Mouse (Mus musculus) testis, adult 2 months (tissue): ENCODE measurements around the gene Plcd3.

Experiments used
- CTCF ChIP-seq: fragments of 200-500 bp; IDR thresholded peaks from 2 replicates; pipeline ENCODE4 v1.5.1; 2012; ENCODE audit warnings: low read depth, mild to moderate bottlenecking, inconsistent platforms, low read length, moderate library complexity; ENCODE audit not compliant: control insufficient read depth, insufficient read depth, insufficient replicate concordance
- POLR2A ChIP-seq: fragments of 200-500 bp; IDR thresholded peaks from 2 replicates; pipeline ENCODE4 v1.6.1; 2012; ENCODE audit warnings: low read depth, mild to moderate bottlenecking, inconsistent platforms, low read length, moderate library complexity; ENCODE audit not compliant: control insufficient read depth

DNA sequence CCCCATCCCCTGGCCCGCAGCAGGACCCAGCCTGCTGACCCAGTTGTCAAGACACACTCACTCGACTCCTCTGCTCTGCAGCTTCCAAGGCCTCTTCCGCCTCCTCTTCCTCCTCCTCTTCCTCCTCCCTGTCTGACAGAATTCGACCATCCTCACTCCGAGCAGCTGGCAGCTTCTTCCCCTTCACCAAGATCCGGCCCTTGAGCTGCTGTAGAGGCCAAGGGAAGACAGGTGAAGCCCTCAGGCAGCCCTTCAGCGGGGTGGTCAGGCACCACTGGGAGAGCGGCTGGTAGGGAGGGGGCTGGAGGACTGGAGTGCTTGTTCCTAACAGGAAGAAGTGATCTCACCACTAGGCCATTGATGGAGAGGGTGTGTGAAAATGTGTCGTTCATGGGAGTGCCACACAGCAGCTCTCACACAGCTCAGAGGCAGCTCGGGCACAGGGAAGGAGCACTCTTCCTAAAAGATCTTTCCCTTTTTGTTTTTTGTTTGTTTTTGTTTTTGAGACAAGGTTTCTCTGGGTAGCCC, 26.6 kb downstream of the Plcd3 start:
- TF ChIP-seq CTCF, result no peak
- TF ChIP-seq POLR2A, result no peak
